Mouse (Mus musculus) forelimb bud, embryonic 11.5 days (tissue): ENCODE data around the gene Gabrd.
A peak's percentile ranks its signal among the peaks of the same experiment; 100 is the strongest.
"Not testable (repeated sequence)": the region's sequence is repeated elsewhere in the genome, so short reads cannot be mapped to it uniquely, and the experiment has no call there.

ENCODE experiments used
- DNase-seq: peaks from one replicate; pipeline ENCODE4 v3.0.0-alpha.2; 2012; ENCODE audit warnings: low read depth, low spot score

The Gabrd gene

DNA sequence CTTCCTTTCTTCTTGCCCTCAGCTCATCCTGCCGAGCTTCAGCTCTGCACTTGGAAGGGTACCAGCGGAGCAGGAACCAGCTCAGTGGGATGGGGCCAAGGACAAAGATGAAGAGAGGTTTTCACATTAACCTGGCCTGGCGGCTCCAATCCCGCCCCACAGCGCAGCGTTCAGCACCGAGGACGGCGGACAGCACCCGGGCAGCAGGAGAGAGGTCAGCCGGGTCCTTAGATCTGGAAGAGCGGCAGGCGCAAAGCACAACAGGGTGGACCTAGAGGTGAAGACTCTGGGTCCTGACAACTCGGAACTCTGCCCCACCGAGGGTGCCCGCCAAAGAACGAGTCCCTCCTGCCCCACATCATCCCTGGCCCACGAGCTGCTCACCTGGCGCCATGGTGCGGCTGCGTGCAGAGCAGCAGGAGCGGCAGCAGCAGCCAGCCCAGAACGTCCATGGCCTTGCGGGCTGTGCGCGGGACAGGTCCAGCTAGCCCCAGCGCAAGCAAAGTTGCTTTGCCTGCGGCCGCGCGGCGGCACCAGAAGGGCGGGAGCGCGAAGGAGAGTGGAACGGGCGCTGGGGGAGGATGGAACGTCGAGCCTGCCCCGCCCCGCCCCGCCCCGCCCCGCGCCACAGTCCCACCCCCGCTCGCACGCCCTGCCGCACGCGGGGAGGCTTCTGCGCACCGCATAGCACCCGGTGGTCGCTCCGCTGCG is at the start of gene Gabrd:
Gene Gabrd (minus strand): TSS at position 602 of the 711 bp plus-strand sequence.
- peak; percentile 62 for DNase-seq

GRCm38 (mm10) chr4:155442808-155443207 is 44.9 kb upstream of the Gabrd start:
- no peak for DNase-seq

DNA sequence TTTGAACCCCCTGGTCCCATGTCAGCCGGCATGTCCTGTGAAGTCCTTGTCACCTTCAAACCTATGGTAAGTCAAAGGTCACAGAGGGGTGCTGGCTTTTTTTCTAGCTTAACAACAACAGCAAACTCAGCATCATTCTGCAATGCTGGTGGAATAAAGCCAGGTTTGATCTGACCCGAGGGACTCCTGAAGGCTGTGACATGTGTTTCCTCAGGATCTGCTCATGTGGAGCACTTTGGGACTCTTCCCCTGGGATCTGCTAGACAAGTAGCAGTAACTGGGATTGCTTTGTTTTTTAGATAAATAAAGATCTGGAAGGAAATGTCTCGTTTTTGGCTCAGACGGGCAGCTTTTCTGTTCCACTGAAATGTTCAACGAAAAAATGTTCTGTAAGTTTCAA is 36.1 kb upstream of the Gabrd start:
- DNase-seq: no peak

GRCm38 (mm10) chr4:155432358-155432757 is 34.4 kb upstream of the Gabrd start:
- DNase-seq: no peak

GRCm38 (mm10) chr4:155429202-155429601 is 31.3 kb upstream of the Gabrd start:
- no peak for DNase-seq

- no peak for DNase-seq
Observed at GRCm38 (mm10) chr4:155428442-155428841, 30.5 kb upstream of the Gabrd start.

DNA sequence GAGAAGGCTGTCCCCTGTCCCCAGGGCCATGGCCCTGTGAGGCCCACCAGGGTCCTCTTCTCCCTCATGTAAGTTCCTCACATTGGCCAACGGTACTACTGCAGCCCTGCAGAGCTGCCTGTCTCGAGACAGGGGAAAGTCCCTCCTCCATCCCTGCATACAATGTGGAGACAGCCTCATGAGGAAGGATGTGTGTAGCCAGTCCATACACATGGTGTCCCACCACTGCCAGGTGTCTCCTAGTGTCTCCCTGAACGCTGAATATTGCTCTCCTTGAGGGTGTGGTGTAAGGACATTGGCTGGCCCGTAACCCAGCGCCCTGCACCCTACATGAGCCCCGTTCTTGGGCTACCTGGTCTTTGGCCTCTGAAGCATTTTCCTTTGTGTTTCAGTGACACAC is 28.4 kb upstream of the Gabrd start:
- no peak for DNase-seq

- DNase-seq: no peak
Observed at GRCm38 (mm10) chr4:155423988-155424387, 26.1 kb upstream of the Gabrd start.

- not testable (repeated sequence) for DNase-seq
Observed at GRCm38 (mm10) chr4:155421412-155422370, 23.8 kb upstream of the Gabrd start.

- no peak for DNase-seq
Observed at GRCm38 (mm10) chr4:155420137-155420536, 22.2 kb upstream of the Gabrd start.

DNA sequence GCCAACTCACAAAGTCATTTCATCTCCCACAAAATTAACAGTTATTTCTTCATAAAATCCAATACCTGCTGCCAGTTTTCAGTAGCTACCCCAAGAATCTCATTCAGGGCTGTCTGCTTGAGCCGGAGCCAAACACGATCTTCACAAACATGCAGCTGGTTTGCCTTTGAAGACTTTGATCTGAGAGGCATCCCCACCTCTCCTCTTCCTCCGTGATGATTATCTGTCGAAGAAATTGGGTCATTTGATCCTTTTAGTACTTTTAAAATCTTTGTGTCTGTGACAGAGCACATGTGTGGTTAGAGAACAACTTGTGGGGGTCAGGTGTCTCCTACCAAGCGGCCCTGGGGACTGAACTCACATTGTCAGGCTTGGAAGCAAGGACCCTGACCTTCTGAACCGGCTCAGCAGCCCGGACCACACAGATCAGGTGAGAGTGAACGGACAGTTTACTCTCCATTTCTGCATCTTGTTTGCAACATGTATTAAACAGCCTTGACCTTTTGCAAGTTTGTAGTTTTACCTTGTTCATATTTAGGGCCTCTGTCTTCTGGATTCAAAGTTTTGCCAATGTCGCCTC is 16.8 kb upstream of the Gabrd start:
- no peak for DNase-seq

DNA sequence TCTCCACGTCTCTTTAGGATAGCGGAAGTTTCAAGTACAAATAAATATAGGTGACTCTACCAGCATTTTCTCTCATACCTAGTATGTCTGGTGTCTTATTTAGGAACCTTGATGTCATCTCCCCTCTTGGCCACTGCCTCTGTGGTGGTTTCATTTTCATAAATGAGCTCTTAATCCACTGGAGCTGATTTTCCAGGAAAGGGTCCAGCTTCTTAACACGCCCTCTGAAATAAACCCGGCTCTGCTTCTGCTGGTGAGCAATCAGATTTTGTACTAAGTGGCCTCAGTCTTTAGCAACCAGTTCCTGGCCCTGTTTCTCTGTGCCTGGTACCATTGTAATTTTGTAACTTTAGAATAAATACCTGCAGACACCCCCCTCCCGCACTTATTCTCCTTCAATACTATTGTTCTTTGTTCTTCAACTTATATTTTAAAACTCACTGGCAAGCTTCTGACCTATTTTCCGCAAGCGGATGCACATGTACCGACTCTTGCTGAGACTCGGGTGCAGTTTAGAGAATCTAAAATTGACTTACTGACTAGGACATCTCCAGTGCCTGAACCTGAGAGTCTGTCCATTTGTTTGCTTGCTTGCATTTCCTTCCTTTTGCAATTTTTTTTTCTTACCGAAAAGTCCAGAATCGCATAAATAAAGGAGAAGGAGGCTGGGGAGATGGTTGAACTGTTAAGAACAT is 15.9 kb upstream of the Gabrd start:
- no peak for DNase-seq

GRCm38 (mm10) chr4:155412124-155412523 is 14.2 kb upstream of the Gabrd start:
- no peak for DNase-seq

DNA sequence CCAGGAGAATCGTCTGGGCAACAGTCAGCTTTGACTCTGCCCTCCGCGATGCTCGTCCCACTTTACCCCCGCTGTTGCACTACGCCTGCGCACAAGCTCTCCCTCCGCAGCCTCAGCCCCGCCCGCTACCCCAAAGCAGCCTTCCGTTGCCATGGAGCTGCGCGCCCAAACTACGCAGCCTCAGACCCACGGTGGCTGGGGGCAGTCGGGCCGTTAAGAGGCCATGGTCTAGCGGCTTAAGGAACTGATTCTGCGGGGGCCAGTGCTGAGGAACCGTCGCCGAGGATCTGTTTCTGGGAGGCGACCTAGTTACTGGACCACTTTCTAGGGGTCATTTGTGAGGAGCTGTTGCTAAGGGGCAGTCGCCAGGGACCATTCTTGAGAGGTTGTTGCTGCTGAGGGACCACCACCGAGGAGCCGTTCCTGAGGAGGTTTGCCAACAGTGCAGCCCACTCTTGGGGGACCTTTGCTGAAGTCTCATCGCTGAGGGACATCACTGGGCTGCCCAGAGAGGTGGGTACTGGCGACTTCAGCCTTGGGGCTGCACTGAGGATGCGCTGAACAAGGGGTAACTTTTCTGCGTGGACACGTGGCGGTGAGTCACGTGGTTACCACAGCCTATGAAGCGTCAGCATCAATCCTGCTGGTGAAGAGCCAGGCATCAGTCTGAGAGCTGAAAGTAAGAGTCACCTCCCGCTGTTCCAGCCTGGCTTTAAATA is 11.3 kb upstream of the Gabrd start, which contains the start of gene Cfap74:
Gene Cfap74 (plus strand): TSS at position 133 of the 719 bp plus-strand sequence.
- DNase-seq: peak; percentile 86

- DNase-seq: no peak
Observed at GRCm38 (mm10) chr4:155408695-155409057, 10.8 kb upstream of the Gabrd start.

DNA sequence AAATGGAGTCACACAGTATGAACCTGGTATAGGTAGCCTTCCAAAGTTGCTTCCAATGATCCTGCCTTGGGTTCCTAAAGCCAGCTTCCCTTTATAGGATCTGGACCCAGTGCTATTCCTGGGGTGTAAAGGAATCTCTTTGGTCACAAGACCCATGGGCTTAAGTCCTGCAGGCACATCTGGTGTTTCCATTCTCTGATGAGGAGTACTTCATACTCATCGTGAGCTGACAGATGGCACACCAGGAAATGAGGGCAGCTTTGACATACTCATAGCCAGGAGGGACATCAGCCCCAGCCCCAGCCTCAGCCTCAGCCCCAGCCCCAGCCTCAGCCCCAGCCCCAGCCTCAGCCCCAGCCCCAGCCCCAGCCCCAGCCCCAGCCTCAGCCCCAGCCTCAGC is 4.6 kb upstream of the Gabrd start:
- no peak for DNase-seq

- DNase-seq: no peak
Observed at GRCm38 (mm10) chr4:155401121-155401520, 3.2 kb upstream of the Gabrd start.

DNA sequence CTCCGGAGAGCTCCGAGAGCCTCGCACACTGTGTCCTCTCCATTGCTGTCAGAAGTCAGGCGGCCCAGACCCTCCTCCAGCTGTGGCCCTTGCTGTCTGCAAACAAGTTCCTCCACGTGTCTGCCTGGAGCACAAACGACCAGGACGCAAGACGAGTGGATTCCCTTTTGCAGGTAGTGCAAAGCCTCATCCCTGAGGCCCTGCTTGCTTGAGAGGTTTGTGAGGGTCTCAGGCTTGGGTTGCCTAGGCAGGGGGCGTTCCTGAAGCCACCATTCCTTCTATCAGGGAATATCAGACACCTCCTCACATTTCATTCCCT is 269 bp upstream of the Gabrd start:
- no peak for DNase-seq

- no peak for DNase-seq
Observed at GRCm38 (mm10) chr4:155396751-155397150, 1.2 kb downstream of the Gabrd start.

GRCm38 (mm10) chr4:155395471-155395870 is 2.4 kb downstream of the Gabrd start:
- no peak for DNase-seq

GRCm38 (mm10) chr4:155387166-155387565 is 10.7 kb downstream of the Gabrd start:
- DNase-seq: no peak
